Mouse (Mus musculus) hindbrain, embryonic 16.5 days (tissue): Measurements from ENCODE around the gene Onecut1. TPM values are rescaled to one million over a fixed set of nuclear protein-coding genes. Genes with fewer than 3 reads are reported as not detected.
A peak's percentile ranks its signal among the peaks of the same experiment; 100 is the strongest.

Source experiments
- ATAC-seq: fragments of 200-750 bp; cut with Nextera tagmentation; 2 replicates; pipeline ENCODE4 v1.8.0; 2017; ENCODE audit warnings: moderate TSS enrichment, moderate library complexity
- H3K27ac ChIP-seq: fragments of 300-500 bp; sonication (generic); 2 replicates; pipeline ENCODE4 v1.5.1; 2014; ENCODE audit warnings: low read depth, mild to moderate bottlenecking, control low read depth, low read length, moderate library complexity
- H3K27me3 ChIP-seq: fragments of 300-500 bp; sonication (generic); replicated peaks from 2 replicates; pipeline ENCODE4 v1.6.1; 2014; ENCODE audit warnings: low read length; ENCODE audit not compliant: control insufficient read depth, insufficient read depth
- H3K36me3 ChIP-seq: fragments of 300-500 bp; sonication (generic); 2 replicates; pipeline ENCODE4 v1.6.1; 2014; ENCODE audit warnings: mild to moderate bottlenecking, low read length, moderate library complexity, mixed read lengths; ENCODE audit not compliant: control insufficient read depth, insufficient read depth
- H3K4me1 ChIP-seq: fragments of 300-500 bp; sonication (generic); 2 replicates; pipeline ENCODE4 v1.6.1; 2014; ENCODE audit warnings: low read depth, low read length; ENCODE audit not compliant: control insufficient read depth, insufficient read depth
- H3K4me2 ChIP-seq: fragments of 300-500 bp; sonication (generic); 2 replicates; pipeline ENCODE4 v1.6.1; 2014; ENCODE audit warnings: mild to moderate bottlenecking, low read length, control low read depth, moderate library complexity
- H3K4me3 ChIP-seq: fragments of 300-500 bp; sonication (generic); 2 replicates; pipeline ENCODE4 v1.5.1; 2014; ENCODE audit warnings: mild to moderate bottlenecking, low read length, control low read depth, moderate library complexity
- H3K9ac ChIP-seq: fragments of 300-500 bp; sonication (generic); 2 replicates; pipeline ENCODE4 v1.6.1; 2014; ENCODE audit warnings: low read depth, mild to moderate bottlenecking, control low read depth, low read length, moderate library complexity
- H3K9me3 ChIP-seq: fragments of 300-500 bp; sonication (generic); 2 replicates; pipeline ENCODE4 v1.6.1; 2014; ENCODE audit warnings: mild to moderate bottlenecking, low read length, moderate library complexity; ENCODE audit not compliant: control insufficient read depth
- WGBS: fragments of 180-500 bp; shearing (Covaris S2); extraction: QIAGEN DNeasy Blood & Tissue Kit; methylation state at CpG from one replicate; pipeline ENCODE4 v1.1.7; 2014; 5-methylcytosine and 5-hydroxymethylcytosine counted together
- polyA plus RNA-seq: library from polyadenylated mRNA; unstranded; fragments of >200 nt; fragmentation: Nextera tagmentation; extraction: Ambion mirVana; gene quantifications from 2 replicates; pipeline ENCODE4 v1.2.1, GENCODE M21; 2015

Onecut1 gene
- polyA plus RNA-seq, 1 experiment from 2014 or later, result 3.4 TPM

DNA sequence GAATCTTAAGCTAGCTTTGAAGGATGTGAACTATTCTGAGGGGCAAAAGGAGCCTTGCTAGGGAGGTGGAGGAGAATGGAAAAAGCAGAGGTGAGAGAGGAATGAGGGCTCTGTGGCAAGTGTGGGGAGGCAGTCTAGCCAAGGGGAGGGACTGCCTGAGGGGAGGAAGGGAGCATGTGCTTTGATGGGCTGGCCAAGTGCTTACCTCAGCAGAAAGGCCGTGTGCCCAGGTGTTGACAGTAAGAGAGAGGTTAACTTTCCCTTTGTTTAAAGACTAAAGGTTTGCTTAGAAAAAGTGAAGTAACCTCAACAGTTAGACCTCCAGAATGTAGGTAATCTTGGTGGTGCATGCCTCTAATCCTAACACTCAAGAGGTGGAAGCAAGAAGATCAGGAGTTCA lies 59.7 kb downstream of the Onecut1 start:
- WGBS, result 57% methylated on average over 1 of the region's 1 CpGs
- H3K36me3 ChIP-seq, result no peaks in the 10 kb centered on the region
- no peak overlapping the region for H3K4me3 ChIP-seq
- no peaks in the 10 kb centered on the region for H3K9me3 ChIP-seq
- no peak for ATAC-seq
- no peak overlapping the region for H3K27ac ChIP-seq
- no peak overlapping the region for H3K9ac ChIP-seq
- H3K4me2 ChIP-seq, result no peak overlapping the region
- no peaks in the 10 kb centered on the region for H3K27me3 ChIP-seq
- no peaks in the 10 kb centered on the region for H3K4me1 ChIP-seq

DNA sequence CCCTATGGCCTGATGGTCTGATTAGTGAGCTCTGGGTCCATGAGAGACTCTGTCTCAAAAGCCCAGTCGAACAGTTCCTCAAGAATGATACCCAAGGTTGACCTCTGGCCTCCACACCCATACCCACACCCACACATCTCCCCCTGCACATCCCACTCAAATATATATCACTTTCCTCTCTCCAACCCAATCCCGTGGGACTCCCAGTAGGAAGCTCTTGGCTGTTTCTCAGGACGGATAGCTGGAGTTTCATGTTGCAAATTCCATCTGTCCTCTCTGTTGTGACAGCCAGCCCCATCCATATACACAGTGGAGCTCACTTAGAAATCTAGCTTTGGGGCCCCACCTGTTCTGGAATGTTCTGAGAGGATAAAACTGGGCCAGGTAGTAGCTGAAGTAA lies 61.2 kb downstream of the Onecut1 start:
- Histone ChIP-seq H3K36me3 (no peaks in the 10 kb centered on the region), H3K9ac (no peak overlapping the region), H3K4me2 (no peak overlapping the region), H3K4me3 (no peak overlapping the region), H3K27ac (no peak overlapping the region), H3K9me3 (no peaks in the 10 kb centered on the region), H3K27me3 (no peaks in the 10 kb centered on the region), H3K4me1 (no peaks in the 10 kb centered on the region)
- no peak for ATAC-seq
- 57% methylated on average over 3 of the region's 3 CpGs for WGBS

DNA sequence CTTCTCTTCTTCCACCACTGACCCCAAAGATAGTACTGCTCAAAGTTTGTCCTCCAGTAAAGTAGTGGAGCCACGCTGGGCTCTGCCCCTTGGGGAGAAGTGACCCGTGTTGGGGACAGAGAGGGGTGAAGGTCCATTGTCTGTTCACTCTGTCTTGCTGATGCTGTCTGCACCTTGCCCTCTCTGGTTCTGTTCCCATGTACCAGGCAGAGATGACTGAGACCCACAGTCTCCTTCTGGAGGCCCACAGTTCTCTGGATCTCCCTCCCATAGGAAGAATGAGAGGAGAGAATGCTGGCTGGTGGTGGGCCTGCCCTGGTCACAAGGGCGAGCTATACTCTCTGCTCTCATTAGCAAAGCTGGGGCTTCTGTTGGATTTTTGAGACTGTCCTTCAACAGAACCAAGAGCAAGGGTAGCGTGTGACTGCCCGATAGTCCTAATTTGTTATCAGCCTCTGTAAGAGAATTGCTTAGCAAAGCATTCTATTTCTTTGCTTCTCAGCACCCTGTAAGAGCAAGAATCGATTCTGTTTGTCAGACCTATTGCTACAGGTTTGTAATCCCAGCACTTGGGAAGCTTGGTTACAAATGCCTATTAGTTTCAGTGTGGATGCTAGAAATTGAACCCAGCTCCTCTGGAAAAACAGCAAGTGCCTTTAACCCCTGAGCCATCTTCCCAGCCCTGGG lies 61.7 kb downstream of the Onecut1 start:
- Histone ChIP-seq H3K9me3 (no peaks in the 10 kb centered on the region), H3K4me2 (no peak overlapping the region), H3K9ac (no peak overlapping the region), H3K27ac (no peak overlapping the region), H3K27me3 (no peaks in the 10 kb centered on the region), H3K4me3 (no peak overlapping the region), H3K4me1 (no peaks in the 10 kb centered on the region), H3K36me3 (no peaks in the 10 kb centered on the region)
- WGBS, result 87% methylated on average over 6 of the region's 6 CpGs
- ATAC-seq, result no peak

DNA sequence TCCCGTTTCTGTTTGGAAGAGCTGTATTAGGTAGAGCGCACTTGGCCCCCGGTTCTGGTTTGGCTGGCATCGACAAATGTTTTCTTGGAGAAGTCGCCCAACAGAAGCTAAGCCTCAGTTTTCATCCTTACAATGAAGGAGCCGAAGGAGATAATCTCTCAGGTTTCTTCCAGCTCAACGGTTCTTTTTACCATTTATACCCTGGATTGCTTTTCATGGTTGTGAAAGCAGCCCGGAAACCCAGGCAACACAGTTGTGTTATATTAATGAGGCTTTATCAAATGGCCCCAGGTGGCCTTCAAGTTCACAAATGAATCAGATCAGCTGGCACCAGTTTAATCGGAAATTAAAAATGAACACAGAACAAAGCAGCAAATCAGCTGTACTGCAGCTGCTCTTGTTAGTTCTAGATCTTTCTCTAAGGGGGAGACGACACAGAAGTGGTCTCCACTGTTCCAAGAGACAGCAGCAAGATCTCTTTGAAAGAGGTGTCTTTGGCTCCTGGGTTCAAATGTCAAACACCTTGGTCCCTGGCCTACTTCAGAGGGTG lies 63.6 kb downstream of the Onecut1 start:
- no peaks in the 10 kb centered on the region for H3K9me3 ChIP-seq
- no peak overlapping the region for H3K4me2 ChIP-seq
- H3K27ac ChIP-seq, result no peak overlapping the region
- H3K36me3 ChIP-seq, result no peaks in the 10 kb centered on the region
- no peak overlapping the region for H3K9ac ChIP-seq
- no peaks in the 10 kb centered on the region for H3K4me1 ChIP-seq
- WGBS, result 21% methylated on average over 10 of the region's 10 CpGs
- ATAC-seq, result peak; percentile 65
- no peaks in the 10 kb centered on the region for H3K27me3 ChIP-seq
- H3K4me3 ChIP-seq, result no peak overlapping the region

DNA sequence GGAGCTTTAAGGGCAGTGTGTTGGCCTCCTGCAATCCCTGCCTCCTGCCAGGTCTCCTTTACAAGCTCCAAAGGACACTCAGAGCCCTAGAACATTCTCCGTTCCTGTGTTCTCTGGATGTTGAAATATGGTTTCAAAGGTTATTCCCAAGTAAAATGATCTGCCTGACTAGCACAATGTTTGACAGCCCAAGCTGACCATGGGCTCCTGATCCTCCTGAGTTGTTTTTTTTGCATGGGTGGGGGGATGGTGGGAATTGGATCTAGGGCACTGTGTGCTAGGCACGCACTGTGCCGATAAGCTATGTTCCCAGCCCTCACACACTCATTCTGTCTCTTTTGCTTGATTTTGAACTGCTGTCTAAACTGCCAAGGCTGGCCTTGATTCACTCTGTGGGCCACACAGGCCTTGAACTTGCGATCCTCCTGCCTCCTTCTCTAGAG lies 68.3 kb downstream of the Onecut1 start:
- no peak for ATAC-seq
- Histone ChIP-seq H3K4me3 (no peak overlapping the region), H3K9ac (no peak overlapping the region), H3K4me2 (no peak overlapping the region), H3K4me1 (no peaks in the 10 kb centered on the region), H3K27me3 (no peaks in the 10 kb centered on the region), H3K9me3 (no peaks in the 10 kb centered on the region), H3K36me3 (no peaks in the 10 kb centered on the region), H3K27ac (no peak overlapping the region)
- WGBS, result 95% methylated on average over 4 of the region's 4 CpGs

DNA sequence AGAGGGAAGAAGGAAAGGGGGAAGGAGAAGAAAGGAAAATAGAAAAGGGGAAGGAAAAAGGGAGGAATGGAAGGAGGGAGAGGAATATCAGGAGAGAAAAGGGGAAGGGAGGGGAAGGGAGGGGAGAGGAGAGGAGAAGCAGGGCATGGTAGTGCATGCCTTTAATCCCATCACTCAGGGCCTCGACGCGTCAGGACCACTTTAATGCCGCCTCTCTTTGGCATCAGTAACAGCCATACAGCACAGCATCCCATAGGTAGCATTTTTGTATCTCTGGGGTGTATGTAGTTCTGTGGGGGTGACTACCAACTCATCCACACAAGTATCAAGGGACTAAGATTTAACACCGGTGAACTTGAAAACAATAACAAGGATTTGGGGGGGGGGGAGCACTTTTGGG lies 68.9 kb downstream of the Onecut1 start:
- no peaks in the 10 kb centered on the region for H3K36me3 ChIP-seq
- no peak overlapping the region for H3K4me2 ChIP-seq
- H3K27me3 ChIP-seq, result no peaks in the 10 kb centered on the region
- no peak overlapping the region for H3K27ac ChIP-seq
- H3K4me1 ChIP-seq, result no peaks in the 10 kb centered on the region
- ATAC-seq, result no peak
- H3K9ac ChIP-seq, result no peak overlapping the region
- WGBS, result 73% methylated on average over 5 of the region's 5 CpGs
- no peak overlapping the region for H3K4me3 ChIP-seq
- H3K9me3 ChIP-seq, result no peaks in the 10 kb centered on the region

DNA sequence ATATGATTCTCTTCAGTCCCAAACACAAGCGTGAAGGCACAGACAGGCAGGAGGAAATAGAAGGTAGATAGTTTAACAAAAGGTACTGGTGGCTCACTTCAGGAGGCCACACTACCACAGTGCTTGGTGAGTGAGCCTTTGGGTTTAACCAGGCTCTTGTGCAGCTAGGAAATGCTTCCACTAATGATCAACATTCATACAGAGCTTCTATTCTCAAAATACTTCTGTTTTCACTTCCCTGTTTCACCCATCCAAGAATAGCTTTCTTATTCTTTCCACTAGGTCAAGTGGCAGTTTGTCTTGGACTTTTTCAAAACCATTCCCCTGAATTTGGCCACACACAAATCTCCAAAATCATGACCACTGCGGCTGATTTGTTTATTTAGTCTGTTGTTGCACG lies 73.6 kb downstream of the Onecut1 start:
- Histone ChIP-seq H3K4me1 (no peaks in the 10 kb centered on the region), H3K4me3 (no peak overlapping the region), H3K4me2 (no peak overlapping the region), H3K27ac (no peak overlapping the region), H3K36me3 (no peaks in the 10 kb centered on the region), H3K9ac (no peak overlapping the region), H3K27me3 (no peaks in the 10 kb centered on the region), H3K9me3 (no peaks in the 10 kb centered on the region)
- no peak for ATAC-seq
- WGBS, result 84% methylated on average over 3 of the region's 3 CpGs

DNA sequence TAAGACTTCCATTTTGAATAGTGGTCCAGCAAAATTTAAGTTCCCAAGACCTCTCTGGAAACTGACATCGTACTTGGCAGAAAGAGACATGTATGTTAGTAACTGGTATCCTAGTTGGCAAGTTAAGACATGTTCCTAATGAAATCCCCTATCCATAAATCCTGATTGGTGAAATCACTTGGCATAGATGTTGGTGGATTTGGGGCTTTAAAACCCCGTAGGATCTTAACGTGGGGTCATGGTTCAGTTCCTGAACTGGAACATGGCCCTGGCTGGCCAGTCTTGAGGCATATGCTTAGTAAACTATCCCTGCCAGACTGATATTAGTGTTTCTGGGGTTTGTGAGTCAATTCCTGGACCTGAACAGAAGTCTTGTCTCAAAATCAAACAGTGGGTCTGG lies 76.0 kb downstream of the Onecut1 start:
- no peak for ATAC-seq
- Histone ChIP-seq H3K27ac (no peak overlapping the region), H3K4me2 (no peak overlapping the region), H3K36me3 (no peaks in the 10 kb centered on the region), H3K9me3 (no peaks in the 10 kb centered on the region), H3K27me3 (no peaks in the 10 kb centered on the region), H3K4me3 (no peak overlapping the region), H3K9ac (no peak overlapping the region), H3K4me1 (no peaks in the 10 kb centered on the region)
- 89% methylated on average over 3 of the region's 3 CpGs for whole genome bisulfite sequencing

DNA sequence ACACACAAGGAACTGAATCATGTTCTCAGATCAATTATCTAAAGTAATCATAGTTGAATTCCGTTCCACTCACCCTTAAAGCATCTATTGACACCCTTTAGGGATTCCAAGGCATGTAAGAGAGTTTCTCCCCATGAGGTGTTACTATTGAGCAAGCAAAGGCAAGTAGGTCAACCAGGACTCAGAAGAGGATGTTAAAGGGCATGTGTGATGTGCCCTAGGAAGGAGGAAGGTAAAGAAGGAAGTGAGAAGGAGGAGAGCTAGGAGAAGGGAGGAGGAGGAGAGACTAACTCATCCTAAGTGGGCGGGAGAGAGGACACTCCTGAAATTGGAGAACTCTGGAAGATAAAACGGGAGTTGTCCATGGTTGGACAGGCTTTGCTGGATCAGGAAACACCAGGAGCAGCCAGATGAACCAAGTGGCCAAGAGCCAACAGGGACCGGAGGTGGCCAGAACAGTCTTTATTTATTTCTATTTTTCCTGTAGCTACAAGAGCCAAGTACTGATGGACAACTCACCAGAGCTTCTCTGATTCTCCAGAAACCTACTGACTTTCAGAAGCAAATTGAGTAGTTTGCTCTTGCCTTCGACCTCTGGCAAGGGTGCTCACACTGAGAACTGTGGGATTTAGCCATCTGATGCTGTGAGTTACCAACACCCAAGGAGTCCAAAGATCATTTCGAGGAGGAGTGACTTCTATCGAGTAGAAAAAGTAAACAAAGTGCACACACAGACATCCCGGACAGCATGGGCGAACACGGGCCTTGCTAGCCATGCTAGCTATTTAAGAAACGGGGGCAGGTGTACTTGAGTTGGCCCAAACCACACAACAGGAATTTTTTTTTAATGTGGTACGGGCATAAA lies 77.2 kb downstream of the Onecut1 start:
- no peak for ATAC-seq
- Histone ChIP-seq H3K36me3 (no peaks in the 10 kb centered on the region), H3K9me3 (no peaks in the 10 kb centered on the region), H3K27ac (no peak overlapping the region), H3K9ac (no peak overlapping the region), H3K4me2 (no peak overlapping the region), H3K27me3 (no peaks in the 10 kb centered on the region), H3K4me1 (no peaks in the 10 kb centered on the region), H3K4me3 (no peak overlapping the region)
- 87% methylated on average over 12 of the region's 12 CpGs for WGBS
